Mouse (Mus musculus): ENCODE measurements around the gene Gm49486. TPM values are rescaled to one million over a fixed set of nuclear protein-coding genes. Genes with fewer than 3 reads are reported as not detected.

The Gm49486 gene
- polyA plus RNA-seq, 1 experiment from 2014 or later: not detected

DNA sequence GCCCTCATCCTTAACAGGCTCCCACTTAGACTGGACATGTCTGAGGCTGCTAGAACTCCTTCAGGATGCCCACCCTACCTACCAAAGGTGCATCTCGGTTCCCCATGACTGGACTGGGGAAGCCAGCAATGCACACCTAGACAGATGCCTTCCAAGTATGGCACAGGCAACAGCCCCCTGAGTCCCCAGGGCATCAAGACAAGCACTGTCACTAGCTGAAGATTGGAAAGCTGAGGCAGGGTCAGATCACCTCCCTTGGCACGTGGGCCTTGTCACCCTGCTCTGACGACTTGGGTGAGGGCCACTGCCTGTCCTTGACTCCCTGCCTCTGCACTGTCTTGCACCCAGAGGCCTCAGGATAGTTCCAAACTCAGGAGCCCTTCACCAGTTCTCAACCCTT is 59.2 kb downstream of the Gm49486 start:
- WGBS (ENCODE audit: insufficient replicate concordance): 55% methylated on average over 3 of the region's 3 CpGs
- H3K4me1 ChIP-seq (replicated peaks): peaks cover 12% of the 10 kb centered on the region
- no peak overlapping the region for H3K9ac ChIP-seq
- ATAC-seq (ENCODE audit: insufficient read depth): no peak
- 0 out of 2 replicates have a peak, but pooled peaks cover 12% of the 10 kb centered on the region for H3K36me3 ChIP-seq (replicated peaks)
- no peak overlapping the region for H3K4me3 ChIP-seq (replicated peaks)
- no peaks in the 10 kb centered on the region for H3K27me3 ChIP-seq
- no peak overlapping the region for H3K27ac ChIP-seq (replicated peaks)
- no peaks in the 10 kb centered on the region for H3K9me3 ChIP-seq (replicated peaks)
- no peak overlapping the region for H3K4me2 ChIP-seq

DNA sequence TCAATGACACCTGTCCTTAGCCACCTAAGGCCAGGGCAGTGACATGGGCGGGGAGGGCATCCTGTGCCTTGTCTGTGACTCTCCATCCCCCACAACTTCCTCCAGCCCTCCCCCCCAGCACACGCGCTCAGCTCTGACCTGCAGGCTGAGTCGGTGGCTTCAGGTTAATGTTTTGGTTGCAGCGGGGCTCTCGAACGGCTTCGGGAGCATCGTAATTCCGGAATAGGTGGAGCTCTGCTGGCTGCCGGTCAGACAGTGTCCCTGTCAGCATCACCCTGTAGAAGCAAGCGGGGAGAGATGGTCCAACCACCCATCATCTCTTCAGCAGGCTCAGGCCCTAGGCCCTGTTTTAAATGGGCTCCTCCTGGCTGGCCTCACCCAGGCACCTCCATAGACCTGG is 60.2 kb downstream of the Gm49486 start:
- no peaks in the 10 kb centered on the region for H3K9me3 ChIP-seq (replicated peaks)
- H3K36me3 ChIP-seq (replicated peaks): peaks cover 12% of the 10 kb centered on the region; the same call in 1 of the 2 replicates
- no peaks in the 10 kb centered on the region for H3K27me3 ChIP-seq
- no peak overlapping the region for H3K27ac ChIP-seq (replicated peaks)
- ATAC-seq (ENCODE audit: insufficient read depth): no peak
- no peak overlapping the region for H3K9ac ChIP-seq
- no peak overlapping the region for H3K4me3 ChIP-seq (replicated peaks)
- WGBS (ENCODE audit: insufficient replicate concordance): 84% methylated on average over 12 of the region's 12 CpGs
- H3K4me2 ChIP-seq: no peak overlapping the region
- H3K4me1 ChIP-seq (replicated peaks): peaks cover 4% of the 10 kb centered on the region; the same call in 1 of the 2 replicates

DNA sequence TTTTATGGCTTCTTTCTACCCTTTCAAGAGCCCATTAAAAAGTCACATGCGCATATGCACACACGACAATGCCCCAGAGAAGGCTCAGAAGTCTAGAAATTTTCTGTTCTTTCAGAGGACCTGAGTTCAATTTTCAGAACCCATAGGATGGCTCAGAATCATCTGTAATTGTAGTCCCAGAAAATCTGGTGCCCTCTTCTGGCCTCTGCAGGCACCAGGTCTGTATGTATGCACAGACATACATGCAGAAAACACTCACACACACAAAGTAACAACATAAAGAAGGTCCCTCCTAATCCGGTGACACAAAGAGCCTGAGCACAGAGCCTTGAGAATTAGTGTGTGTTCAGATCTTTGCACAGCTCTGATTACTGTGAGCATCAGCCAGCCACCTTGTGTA is 61.1 kb downstream of the Gm49486 start:
- no peak overlapping the region for H3K27ac ChIP-seq (replicated peaks)
- 73% methylated on average over 3 of the region's 3 CpGs for WGBS (ENCODE audit: insufficient replicate concordance)
- no peak overlapping the region for H3K9ac ChIP-seq
- ATAC-seq (ENCODE audit: insufficient read depth): no peak
- no peaks in the 10 kb centered on the region for H3K9me3 ChIP-seq (replicated peaks)
- no peak overlapping the region for H3K4me3 ChIP-seq (replicated peaks)
- no peak overlapping the region for H3K4me2 ChIP-seq
- no peaks in the 10 kb centered on the region for H3K27me3 ChIP-seq
- H3K36me3 ChIP-seq (replicated peaks): peaks cover 12% of the 10 kb centered on the region; the same call in 1 of the 2 replicates
- peaks cover 4% of the 10 kb centered on the region; the same call in 1 of the 2 replicates for H3K4me1 ChIP-seq (replicated peaks)

DNA sequence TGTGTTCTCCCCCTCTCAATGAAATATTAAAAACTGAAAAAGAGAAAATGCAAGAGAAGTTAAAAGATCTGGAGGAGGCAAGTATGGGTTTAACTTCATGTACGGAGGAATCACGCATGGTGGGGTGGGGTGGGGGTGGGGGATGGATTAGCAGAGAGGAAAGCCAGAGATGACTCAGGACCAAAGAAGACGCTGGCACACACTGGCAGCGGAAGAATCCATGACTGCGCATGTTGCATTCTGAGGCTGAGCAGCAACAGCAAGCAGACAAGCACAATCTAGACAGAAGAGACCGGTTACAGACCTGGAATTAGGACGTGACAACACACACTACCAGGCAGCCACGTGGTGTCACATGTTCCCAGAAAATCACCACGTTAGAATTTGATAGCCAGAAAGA is 63.6 kb downstream of the Gm49486 start:
- ATAC-seq (ENCODE audit: insufficient read depth): no peak
- no peak overlapping the region for H3K4me3 ChIP-seq (replicated peaks)
- no peaks in the 10 kb centered on the region for H3K9me3 ChIP-seq (replicated peaks)
- WGBS (ENCODE audit: insufficient replicate concordance): 71% methylated on average over 9 of the region's 9 CpGs
- H3K27ac ChIP-seq (replicated peaks): no peak overlapping the region
- no peaks in the 10 kb centered on the region for H3K4me1 ChIP-seq (replicated peaks)
- H3K27me3 ChIP-seq: no peaks in the 10 kb centered on the region
- H3K36me3 ChIP-seq (replicated peaks): peaks cover 21% of the 10 kb centered on the region; the same call in 1 of the 2 replicates
- H3K4me2 ChIP-seq: no peak overlapping the region
- no peak overlapping the region for H3K9ac ChIP-seq

DNA sequence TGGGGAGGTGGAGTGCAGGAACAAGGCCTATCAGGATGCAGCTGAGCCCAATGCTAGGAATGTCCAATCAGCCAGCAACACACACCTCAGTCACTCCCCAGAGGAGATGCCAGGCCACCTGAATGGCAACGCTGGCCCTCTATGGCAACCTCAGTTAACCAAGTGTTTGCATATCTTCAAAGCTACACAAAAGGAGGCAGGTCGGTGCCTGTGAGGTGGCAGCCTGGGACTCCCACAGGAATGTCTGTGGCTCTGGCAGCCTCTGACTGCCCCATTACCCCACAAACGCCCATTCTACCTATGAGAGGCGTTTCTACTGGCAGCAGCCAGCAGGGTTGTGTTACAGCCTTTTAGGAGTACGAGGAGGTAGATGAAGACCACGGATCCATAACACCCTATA is 69.4 kb downstream of the Gm49486 start:
- WGBS (ENCODE audit: insufficient replicate concordance): 79% methylated on average over 6 of the region's 6 CpGs
- no peak for ATAC-seq (ENCODE audit: insufficient read depth)
- no peak overlapping the region for H3K4me2 ChIP-seq

DNA sequence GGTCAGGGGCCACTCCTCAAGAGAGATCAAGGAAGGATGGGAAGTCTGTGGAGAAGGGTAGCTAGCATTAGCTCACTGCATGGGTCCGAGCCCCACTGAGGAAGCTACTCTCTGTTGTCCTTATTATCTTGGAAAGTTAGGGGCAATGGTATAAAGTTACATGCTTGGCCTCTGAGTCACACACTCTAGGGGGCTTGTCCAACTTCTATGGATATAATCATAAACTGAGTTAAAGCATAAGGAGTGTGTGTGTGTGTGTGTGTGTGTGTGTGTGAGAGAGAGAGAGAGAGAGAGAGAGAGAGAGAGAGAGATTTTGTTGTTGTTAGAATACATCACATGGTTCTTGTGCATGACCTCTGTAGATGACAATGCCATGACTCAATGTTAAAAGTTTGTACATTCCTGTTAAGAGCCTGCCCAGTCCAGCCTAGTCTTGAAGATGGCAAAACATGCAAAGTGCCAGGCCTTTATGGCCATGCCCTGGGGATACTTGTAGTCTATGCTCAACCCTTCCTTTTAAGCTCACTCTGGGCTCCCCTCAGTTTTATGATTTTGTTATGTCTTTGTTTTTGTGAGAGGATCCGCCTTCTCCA is 70.5 kb downstream of the Gm49486 start:
- Histone ChIP-seq H3K27ac (replicated peaks) (no peak overlapping the region), H3K36me3 (replicated peaks) (0 out of 2 replicates have a peak, but pooled peaks cover 10% of the 10 kb centered on the region), H3K27me3 (no peaks in the 10 kb centered on the region), H3K9ac (no peak overlapping the region), H3K4me3 (replicated peaks) (no peak overlapping the region), H3K4me1 (replicated peaks) (no peaks in the 10 kb centered on the region; the same call in 1 of the 2 replicates), H3K9me3 (replicated peaks) (no peaks in the 10 kb centered on the region), H3K4me2 (no peak overlapping the region)
- 81% methylated on average over 2 of the region's 2 CpGs for WGBS (ENCODE audit: insufficient replicate concordance)
- no peak for ATAC-seq (ENCODE audit: insufficient read depth)

More for the DNA sequence above, 69.4 kb downstream of the Gm49486 start:
- Histone ChIP-seq H3K4me3 (replicated peaks) (no peak overlapping the region), H3K9ac (no peak overlapping the region), H3K27ac (replicated peaks) (no peak overlapping the region), H3K4me1 (replicated peaks) (no peaks in the 10 kb centered on the region; the same call in 1 of the 2 replicates), H3K9me3 (replicated peaks) (no peaks in the 10 kb centered on the region), H3K36me3 (replicated peaks) (peaks cover 10% of the 10 kb centered on the region; the same call in 1 of the 2 replicates), H3K27me3 (no peaks in the 10 kb centered on the region)

DNA sequence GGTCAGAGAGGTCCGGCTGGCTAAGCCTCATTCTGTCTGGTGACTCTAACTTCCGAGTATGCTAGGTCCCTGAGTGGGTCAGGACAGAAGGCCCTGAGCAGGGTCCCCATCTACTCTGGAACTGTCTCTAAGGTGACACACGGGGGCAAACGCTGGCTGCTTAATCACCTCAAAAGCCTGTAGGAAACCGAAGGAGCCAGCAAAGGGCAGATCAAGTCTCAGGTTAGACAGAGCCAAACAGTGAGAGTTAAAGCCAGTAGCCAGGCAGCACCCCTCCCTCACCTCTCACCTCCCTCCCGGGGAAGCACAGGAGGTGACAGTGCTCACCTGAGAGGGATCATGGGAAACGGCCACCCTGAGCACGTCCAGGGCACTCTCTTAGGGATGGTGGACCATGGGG is 74.5 kb downstream of the Gm49486 start:
- H3K4me2 ChIP-seq: no peak overlapping the region
- no peak overlapping the region for H3K9ac ChIP-seq
- no peak overlapping the region for H3K27ac ChIP-seq (replicated peaks)
- H3K36me3 ChIP-seq (replicated peaks): peaks cover 24% of the 10 kb centered on the region
- no peaks in the 10 kb centered on the region for H3K9me3 ChIP-seq (replicated peaks)
- no peaks in the 10 kb centered on the region; the same call in 1 of the 2 replicates for H3K4me1 ChIP-seq (replicated peaks)
- ATAC-seq (ENCODE audit: insufficient read depth): no peak
- no peak overlapping the region for H3K4me3 ChIP-seq (replicated peaks)
- 69% methylated on average over 8 of the region's 8 CpGs for WGBS (ENCODE audit: insufficient replicate concordance)
- H3K27me3 ChIP-seq: no peaks in the 10 kb centered on the region

DNA sequence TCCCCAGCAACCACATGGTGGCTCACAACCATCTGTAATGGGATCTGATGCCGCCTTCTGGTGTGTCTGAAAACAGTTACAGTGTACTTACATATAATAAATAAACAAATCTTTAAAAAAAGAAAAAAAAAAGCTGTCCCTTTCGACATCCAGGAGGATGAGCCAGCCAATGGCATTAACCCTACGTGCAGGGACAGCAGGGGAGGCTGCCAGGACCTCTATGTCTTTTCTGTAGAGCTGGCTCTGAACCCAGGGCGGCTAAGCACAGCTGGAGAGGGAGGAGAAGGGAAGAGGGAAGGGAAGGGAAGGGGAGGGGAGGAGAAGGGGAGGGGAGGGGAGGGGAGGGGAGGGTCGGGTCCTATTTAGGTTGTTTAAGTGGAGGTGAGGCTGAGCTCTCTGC is 75.6 kb downstream of the Gm49486 start:
- no peaks in the 10 kb centered on the region for H3K27me3 ChIP-seq
- no peaks in the 10 kb centered on the region for H3K9me3 ChIP-seq (replicated peaks)
- H3K27ac ChIP-seq (replicated peaks): no peak overlapping the region
- H3K4me2 ChIP-seq: no peak overlapping the region
- H3K4me3 ChIP-seq (replicated peaks): no peak overlapping the region
- peaks cover 24% of the 10 kb centered on the region for H3K36me3 ChIP-seq (replicated peaks)
- ATAC-seq (ENCODE audit: insufficient read depth): no peak
- WGBS (ENCODE audit: insufficient replicate concordance): 61% methylated on average over 4 of the region's 5 CpGs
- H3K4me1 ChIP-seq (replicated peaks): no peaks in the 10 kb centered on the region; the same call in 1 of the 2 replicates
- no peak overlapping the region for H3K9ac ChIP-seq

DNA sequence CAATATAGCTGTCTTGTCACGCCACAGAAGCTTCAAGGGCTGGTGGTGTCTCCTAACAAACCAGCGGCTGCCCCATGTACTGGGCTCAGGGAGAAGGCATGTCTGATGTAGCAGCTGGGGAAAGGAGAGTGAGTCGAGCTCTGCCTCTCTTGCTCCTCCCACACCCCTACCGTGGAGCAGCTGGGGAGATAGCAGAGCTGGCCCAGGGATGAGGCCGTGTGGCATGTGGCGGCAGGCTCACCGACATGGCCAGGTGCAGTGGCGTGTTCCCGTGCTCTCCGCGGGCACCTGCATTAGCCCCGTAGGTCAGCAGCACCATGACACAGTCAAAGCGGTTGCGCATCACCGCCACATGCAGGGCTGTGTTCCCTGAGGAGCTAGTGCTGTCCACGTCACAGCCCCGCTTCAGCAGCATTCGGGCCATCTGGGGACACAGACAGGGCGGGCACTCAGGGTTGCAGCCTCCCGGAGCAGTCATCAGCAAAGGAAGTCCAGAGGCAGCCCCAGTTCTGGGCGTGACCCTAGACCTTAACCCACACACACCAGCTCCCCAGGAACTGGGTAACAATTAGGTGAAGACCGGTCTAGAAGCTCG is 76.9 kb downstream of the Gm49486 start:
- no peaks in the 10 kb centered on the region for H3K27me3 ChIP-seq
- no peak overlapping the region for H3K4me2 ChIP-seq
- no peaks in the 10 kb centered on the region for H3K4me1 ChIP-seq (replicated peaks)
- ATAC-seq (ENCODE audit: insufficient read depth): no peak
- whole genome bisulfite sequencing (ENCODE audit: insufficient replicate concordance): 76% methylated on average over 23 of the region's 23 CpGs
- no peak overlapping the region for H3K27ac ChIP-seq (replicated peaks)
- H3K9ac ChIP-seq: no peak overlapping the region
- H3K9me3 ChIP-seq (replicated peaks): no peaks in the 10 kb centered on the region
- peaks cover 31% of the 10 kb centered on the region for H3K36me3 ChIP-seq (replicated peaks)
- H3K4me3 ChIP-seq (replicated peaks): no peak overlapping the region

All from liver, embryonic 15.5 days (tissue).